Mouse (Mus musculus): ENCODE measurements around the gene Cuedc2. TPM values are rescaled to one million over a fixed set of nuclear protein-coding genes. Genes with fewer than 3 reads are reported as not detected.

The Cuedc2 gene
- polyA plus RNA-seq, 1 experiment from 2014 or later = 75.3 TPM

DNA sequence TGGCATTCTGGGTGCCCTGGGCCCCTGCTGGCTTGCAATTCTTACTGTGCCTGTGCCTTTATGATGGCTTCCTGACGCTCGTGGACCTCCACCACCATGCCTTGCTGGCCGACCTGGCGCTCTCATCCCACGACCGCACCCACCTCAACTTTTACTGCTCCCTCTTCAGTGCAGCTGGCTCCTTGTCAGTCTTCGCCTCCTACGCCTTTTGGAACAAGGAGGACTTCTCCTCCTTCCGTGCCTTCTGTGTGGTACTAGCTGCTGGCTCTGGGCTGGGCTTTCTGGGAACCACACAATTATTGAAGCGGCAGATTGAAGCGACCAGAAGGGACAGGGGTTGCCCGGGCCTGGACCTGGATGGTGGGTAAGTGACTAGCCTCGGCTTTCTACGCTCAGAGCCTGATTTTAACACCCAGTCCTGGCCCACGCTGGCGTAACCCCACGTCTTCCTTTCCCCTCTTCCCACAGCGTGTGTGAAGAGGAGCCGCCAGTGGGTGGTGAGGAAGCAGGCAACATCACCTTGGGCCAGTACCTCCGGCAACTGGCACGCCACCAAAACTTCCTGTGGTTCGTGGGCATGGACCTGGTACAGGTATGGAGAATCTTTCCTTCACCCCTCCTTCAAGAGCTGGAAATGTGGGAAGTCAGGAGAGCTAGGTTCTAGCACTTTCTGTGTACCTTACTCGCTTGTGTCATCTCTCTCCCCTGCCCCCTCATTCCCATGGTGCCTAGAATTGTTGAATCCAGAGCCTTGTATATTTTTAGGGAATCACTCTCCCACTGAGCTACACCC is 29.5 kb upstream of the Cuedc2 start:
- Histone ChIP-seq H3K9me3 (ENCODE audit: control insufficient read depth, low read length) (no peaks in the 10 kb centered on the region), H3K27ac (replicated peaks) (no peak overlapping the region), H3K36me3 (ENCODE audit: control insufficient read depth, insufficient read depth, low read length) (no peaks in the 10 kb centered on the region), H3K9ac (ENCODE audit: low read length) (no peak overlapping the region), H3K4me2 (replicated peaks; ENCODE audit: low read depth) (no peak overlapping the region), H3K4me3 (ENCODE audit: low read depth, low read length) (no peak overlapping the region), H3K4me1 (replicated peaks; ENCODE audit: control insufficient read depth, insufficient read depth) (no peaks in the 10 kb centered on the region), H3K27me3 (ENCODE audit: control insufficient read depth, insufficient read depth, low read length) (no peaks in the 10 kb centered on the region)
- TF ChIP-seq CTCF (IDR thresholded peaks at IDR 0.05; ENCODE audit: low read depth) (no peak), EP300 (optimal IDR thresholded peaks at IDR 0.05) (no peak)
- no peak for ATAC-seq (ENCODE audit: low FRiP score, low TSS enrichment)
- no peak for DNase-seq (ENCODE audit: low spot score)
- 85% methylated on average over 23 of the region's 23 CpGs for WGBS

DNA sequence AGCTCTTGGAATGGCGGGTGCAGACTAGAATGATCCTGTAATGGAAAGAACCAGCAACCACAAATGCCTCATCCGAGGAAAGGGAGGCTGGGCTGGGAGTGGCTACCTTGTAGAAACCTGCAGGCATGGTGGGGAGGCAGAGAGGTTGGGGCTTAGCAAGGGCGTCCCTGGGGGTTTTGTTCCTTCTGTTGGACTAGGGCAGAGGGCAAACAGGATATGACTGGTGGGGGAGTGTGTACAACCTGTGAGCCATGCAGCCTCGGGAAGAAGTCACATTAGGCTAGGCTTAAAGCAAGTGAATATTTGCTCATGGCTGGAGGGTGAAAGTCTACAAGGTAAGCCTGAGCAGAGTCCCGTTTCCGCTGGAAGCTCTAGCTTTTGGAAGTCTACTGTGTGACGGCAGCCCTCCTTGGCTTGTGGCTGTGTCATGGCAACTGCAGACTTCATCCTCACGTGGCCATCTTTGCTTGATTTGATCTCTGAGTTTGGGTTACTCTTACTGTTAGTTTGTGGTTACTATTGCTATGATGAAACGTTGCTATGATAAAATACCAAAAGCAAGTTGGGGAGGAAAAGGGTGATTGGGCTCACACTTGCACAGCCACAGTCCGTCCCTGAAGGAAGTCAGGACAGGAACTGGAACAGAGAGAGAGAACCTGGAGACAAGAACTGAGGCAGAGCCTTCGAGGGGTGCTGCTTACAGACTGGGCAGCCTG is 24.9 kb upstream of the Cuedc2 start:
- no peak for DNase-seq (ENCODE audit: low spot score)
- WGBS = 69% methylated on average over 11 of the region's 11 CpGs
- ATAC-seq (ENCODE audit: low FRiP score, low TSS enrichment) = no peak
- Histone ChIP-seq H3K27me3 (ENCODE audit: control insufficient read depth, insufficient read depth, low read length) (no peaks in the 10 kb centered on the region), H3K4me3 (ENCODE audit: low read depth, low read length) (no peak overlapping the region), H3K9me3 (ENCODE audit: control insufficient read depth, low read length) (no peaks in the 10 kb centered on the region), H3K4me2 (replicated peaks; ENCODE audit: low read depth) (no peak overlapping the region), H3K4me1 (replicated peaks; ENCODE audit: control insufficient read depth, insufficient read depth) (no peaks in the 10 kb centered on the region), H3K27ac (replicated peaks) (no peak overlapping the region), H3K36me3 (ENCODE audit: control insufficient read depth, insufficient read depth, low read length) (no peaks in the 10 kb centered on the region), H3K9ac (ENCODE audit: low read length) (no peak overlapping the region)
- no peak for TF ChIP-seq EP300 (optimal IDR thresholded peaks at IDR 0.05)
- no peak for TF ChIP-seq CTCF (IDR thresholded peaks at IDR 0.05; ENCODE audit: low read depth)

DNA sequence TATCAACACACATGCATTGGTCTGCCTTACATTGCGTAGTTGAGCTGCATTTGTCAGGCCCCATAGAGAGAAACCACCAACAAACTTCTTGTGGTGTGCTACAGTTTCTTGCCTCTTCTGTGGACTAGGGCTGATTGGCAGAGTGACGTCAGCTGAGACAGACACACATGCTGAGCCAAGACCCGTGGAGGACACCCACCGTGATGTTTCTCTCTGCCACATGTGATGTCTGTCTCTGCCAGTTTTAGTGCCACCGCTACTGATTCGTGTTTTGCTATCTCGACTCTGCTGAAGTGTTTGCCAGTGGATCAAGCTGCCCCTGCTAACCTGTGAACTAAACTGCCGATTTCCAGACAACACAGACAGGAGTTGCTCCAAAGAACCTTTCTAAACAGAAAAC is 23.6 kb upstream of the Cuedc2 start:
- H3K4me3 ChIP-seq (ENCODE audit: low read depth, low read length) = no peak overlapping the region
- no peaks in the 10 kb centered on the region for H3K36me3 ChIP-seq (ENCODE audit: control insufficient read depth, insufficient read depth, low read length)
- no peaks in the 10 kb centered on the region for H3K9me3 ChIP-seq (ENCODE audit: control insufficient read depth, low read length)
- TF ChIP-seq CTCF (IDR thresholded peaks at IDR 0.05; ENCODE audit: low read depth) (no peak), EP300 (optimal IDR thresholded peaks at IDR 0.05) (no peak)
- H3K9ac ChIP-seq (ENCODE audit: low read length) = no peak overlapping the region
- no peak overlapping the region for H3K27ac ChIP-seq (replicated peaks)
- WGBS = 84% methylated on average over 8 of the region's 8 CpGs
- H3K27me3 ChIP-seq (ENCODE audit: control insufficient read depth, insufficient read depth, low read length) = no peaks in the 10 kb centered on the region
- ATAC-seq (ENCODE audit: low FRiP score, low TSS enrichment) (no peak), DNase-seq (ENCODE audit: low spot score) (no peak)
- no peaks in the 10 kb centered on the region for H3K4me1 ChIP-seq (replicated peaks; ENCODE audit: control insufficient read depth, insufficient read depth)
- H3K4me2 ChIP-seq (replicated peaks; ENCODE audit: low read depth) = no peak overlapping the region

DNA sequence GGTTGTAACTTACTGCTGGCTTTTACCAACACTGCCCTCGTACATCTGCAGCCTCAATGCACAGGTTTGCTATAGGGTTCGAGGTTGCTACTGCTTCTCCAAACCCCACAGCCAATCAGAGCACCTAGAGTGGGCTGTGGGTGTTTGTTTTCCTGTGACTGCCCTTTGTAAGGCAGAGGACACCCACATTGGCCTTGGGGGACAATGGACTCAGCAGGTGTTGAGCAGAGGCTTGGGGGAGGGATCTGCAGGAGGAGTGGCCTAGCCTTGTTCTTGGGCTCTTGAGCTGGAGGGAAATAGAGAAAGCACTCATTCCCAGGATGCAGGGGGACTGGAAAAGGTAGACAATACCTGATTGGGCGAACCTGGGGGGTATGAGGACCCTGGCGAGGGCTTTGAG is 19.9 kb upstream of the Cuedc2 start:
- 53% methylated on average over 4 of the region's 4 CpGs for WGBS
- TF ChIP-seq CTCF (IDR thresholded peaks at IDR 0.05; ENCODE audit: low read depth) (no peak), EP300 (optimal IDR thresholded peaks at IDR 0.05) (no peak)
- ATAC-seq (ENCODE audit: low FRiP score, low TSS enrichment) = peak; percentile 33; the same call in 1 of the 2 replicates

DNA sequence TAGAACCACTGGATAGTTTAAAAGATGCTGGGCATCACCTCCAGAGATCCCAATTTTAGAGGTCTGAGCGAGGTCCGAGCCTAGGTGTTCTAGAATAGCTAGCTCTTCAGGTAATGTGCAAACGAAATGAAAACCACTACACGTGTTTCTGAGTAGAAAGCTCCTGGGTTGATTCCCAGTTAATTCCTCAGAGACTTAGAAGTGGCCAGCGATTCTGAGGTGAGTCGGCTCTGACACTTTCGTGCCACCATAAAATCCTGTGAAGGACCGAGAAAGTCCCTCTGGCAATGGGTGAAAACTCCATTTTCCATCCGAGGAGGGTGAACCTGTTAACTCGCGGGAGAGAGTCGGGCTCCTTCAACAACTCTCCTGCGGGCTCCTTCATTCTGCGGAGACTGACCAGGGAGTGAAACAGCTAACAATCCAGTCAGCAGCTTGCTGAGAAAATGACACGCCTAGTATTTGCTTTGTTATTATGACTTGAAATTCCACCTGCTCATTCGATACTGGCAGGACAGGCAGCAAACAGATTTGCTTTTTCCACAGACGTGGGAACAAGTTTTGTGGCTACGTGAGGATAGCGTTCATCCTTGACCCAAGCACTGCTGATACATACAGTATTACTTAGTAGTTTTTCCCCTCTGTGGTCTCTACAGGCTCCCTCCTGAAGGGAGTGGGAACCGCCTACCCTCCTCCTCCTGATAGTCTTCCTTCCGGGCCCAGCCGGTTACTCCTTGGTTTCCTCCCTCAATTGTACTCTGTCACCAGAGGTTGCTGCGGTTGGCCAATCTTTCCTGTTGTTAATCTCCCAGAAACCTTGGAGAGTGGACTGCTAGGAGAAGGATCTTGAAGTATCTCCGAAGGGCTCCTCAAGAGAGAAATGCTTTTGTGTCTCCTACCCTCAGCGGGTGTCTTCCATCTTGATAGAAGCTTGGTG is 19.1 kb upstream of the Cuedc2 start:
- ATAC-seq (ENCODE audit: low FRiP score, low TSS enrichment) (peak; percentile 78), DNase-seq (ENCODE audit: low spot score) (peak; percentile 67)
- Histone ChIP-seq H3K4me2 (replicated peaks; ENCODE audit: low read depth) (peak overlapping the region; percentile 80), H3K4me1 (replicated peaks; ENCODE audit: control insufficient read depth, insufficient read depth) (no peaks in the 10 kb centered on the region), H3K36me3 (ENCODE audit: control insufficient read depth, insufficient read depth, low read length) (no peaks in the 10 kb centered on the region), H3K4me3 (ENCODE audit: low read depth, low read length) (peak overlapping the region; percentile 49), H3K27ac (replicated peaks) (peak overlapping the region; percentile 79), H3K27me3 (ENCODE audit: control insufficient read depth, insufficient read depth, low read length) (no peaks in the 10 kb centered on the region), H3K9me3 (ENCODE audit: control insufficient read depth, low read length) (no peaks in the 10 kb centered on the region), H3K9ac (ENCODE audit: low read length) (peak overlapping the region; percentile 61)
- 15% methylated on average over 25 of the region's 25 CpGs for WGBS
- no peak for TF ChIP-seq CTCF (IDR thresholded peaks at IDR 0.05; ENCODE audit: low read depth)

More for the DNA sequence above, 19.9 kb upstream of the Cuedc2 start:
- Histone ChIP-seq H3K27me3 (ENCODE audit: control insufficient read depth, insufficient read depth, low read length) (no peaks in the 10 kb centered on the region), H3K4me2 (replicated peaks; ENCODE audit: low read depth) (peak overlapping the region; percentile 80; the same call in 1 of the 2 replicates), H3K9me3 (ENCODE audit: control insufficient read depth, low read length) (no peaks in the 10 kb centered on the region), H3K4me1 (replicated peaks; ENCODE audit: control insufficient read depth, insufficient read depth) (no peaks in the 10 kb centered on the region), H3K36me3 (ENCODE audit: control insufficient read depth, insufficient read depth, low read length) (no peaks in the 10 kb centered on the region), H3K4me3 (ENCODE audit: low read depth, low read length) (no peak overlapping the region), H3K27ac (replicated peaks) (peak overlapping the region; percentile 79), H3K9ac (ENCODE audit: low read length) (no peak overlapping the region)
- DNase-seq (ENCODE audit: low spot score) = peak; percentile 26

All from stomach, postnatal 0 days (tissue).